Mouse (Mus musculus) liver, postnatal 0 days (tissue): ENCODE measurements at regions not wholly inside any gene's neighbourhood (a gene's known extent, or its start where the extent isn't known, plus 50 kb on each side); places are given as distances from the start of the nearest gene placed in this dataset.

Experiments
- ATAC-seq: fragments of 200-750 bp; cut with Nextera tagmentation; 2 replicates; pipeline ENCODE4 v1.8.0; 2017; ENCODE audit warnings: mild to moderate bottlenecking, moderate library complexity
- DNase-seq: peaks from one replicate; pipeline ENCODE4 v3.0.0-alpha.2; 2016
- H3K27ac ChIP-seq: fragments of 300-500 bp; sonication (generic); 2 replicates; pipeline ENCODE4 v1.5.1; 2014; ENCODE audit warnings: antibody characterized with exemption, moderate library complexity, mild to moderate bottlenecking, low read depth
- H3K27me3 ChIP-seq: fragments of 300-500 bp; sonication (generic); 2 replicates; pipeline ENCODE4 v1.6.1; 2014; ENCODE audit warnings: low read length, control low read depth, mixed read lengths; ENCODE audit not compliant: insufficient read depth
- H3K36me3 ChIP-seq: fragments of 300-500 bp; sonication (generic); replicated peaks from 2 replicates; pipeline ENCODE4 v1.6.1; 2014; ENCODE audit warnings: mild to moderate bottlenecking, control low read depth, low read length, moderate library complexity, mixed read lengths; ENCODE audit not compliant: insufficient read depth
- H3K4me1 ChIP-seq: fragments of 300-500 bp; sonication (generic); 2 replicates; pipeline ENCODE4 v1.6.1; 2014; ENCODE audit warnings: antibody characterized with exemption, mild to moderate bottlenecking, control low read depth; ENCODE audit not compliant: insufficient read depth
- H3K4me2 ChIP-seq: fragments of 300-500 bp; sonication (generic); 2 replicates; pipeline ENCODE4 v1.6.1; 2014; ENCODE audit warnings: low read depth, mild to moderate bottlenecking, low read length, moderate library complexity, mixed read lengths
- H3K4me3 ChIP-seq: fragments of 300-500 bp; sonication (generic); 2 replicates; pipeline ENCODE4 v1.5.1; 2014; ENCODE audit warnings: low read depth, low read length
- H3K9ac ChIP-seq: fragments of 300-500 bp; sonication (generic); replicated peaks from 2 replicates; pipeline ENCODE4 v1.6.1; 2014; ENCODE audit warnings: mild to moderate bottlenecking, moderate library complexity
- H3K9me3 ChIP-seq: fragments of 300-500 bp; sonication (generic); 2 replicates; pipeline ENCODE4 v1.6.1; 2016; ENCODE audit warnings: mild to moderate bottlenecking, control low read depth, low read length, mixed read lengths
- CTCF ChIP-seq: sonication (generic); IDR thresholded peaks from 2 replicates; pipeline ENCODE4 v1.5.1; 2016; ENCODE audit warnings: antibody characterized with exemption, low read depth
- EP300 ChIP-seq: IDR thresholded peaks from 2 replicates; pipeline ENCODE4 v1.6.1; 2016; ENCODE audit warnings: antibody characterized with exemption, low read depth, mild to moderate bottlenecking
- WGBS: fragments of 180-500 bp; shearing (Covaris S2); extraction: QIAGEN DNeasy Blood & Tissue Kit; methylation state at CpG from one replicate; pipeline ENCODE4 v1.1.7; 2014; ENCODE audit not compliant: insufficient replicate concordance; 5-methylcytosine and 5-hydroxymethylcytosine counted together

DNA sequence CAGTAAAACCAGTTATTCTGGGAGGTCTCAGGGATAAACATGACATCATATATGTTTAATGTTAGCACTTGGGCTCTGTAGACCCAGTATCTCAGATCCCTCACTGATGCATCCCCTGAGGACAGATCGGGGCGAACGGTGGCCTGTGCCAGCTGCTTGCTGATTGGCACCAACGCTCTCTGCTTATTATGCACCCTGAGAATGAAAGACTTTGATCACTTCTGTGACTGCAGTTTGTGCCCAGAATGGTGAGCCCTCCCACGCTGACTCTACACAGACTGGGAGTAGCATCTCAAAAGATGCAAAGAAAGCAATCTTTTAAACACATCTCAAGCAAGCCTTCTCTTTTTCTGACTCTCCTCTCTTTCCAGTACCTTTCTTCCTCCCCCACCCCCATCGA is 82.2 kb upstream of the Glrp1 start:
- H3K9me3 ChIP-seq: no peaks in the 10 kb centered on the region
- WGBS: 77% methylated on average over 6 of the region's 6 CpGs
- no peak overlapping the region for H3K27ac ChIP-seq
- peaks cover 2% of the 10 kb centered on the region; the same call in 1 of the 2 replicates for H3K4me1 ChIP-seq
- no peak for TF ChIP-seq CTCF
- no peak for TF ChIP-seq EP300
- no peak for DNase-seq
- no peak for ATAC-seq
- no peak overlapping the region for H3K4me2 ChIP-seq
- H3K36me3 ChIP-seq: no peaks in the 10 kb centered on the region
- H3K27me3 ChIP-seq: no peaks in the 10 kb centered on the region
- H3K9ac ChIP-seq: no peak overlapping the region
- no peak overlapping the region for H3K4me3 ChIP-seq

DNA sequence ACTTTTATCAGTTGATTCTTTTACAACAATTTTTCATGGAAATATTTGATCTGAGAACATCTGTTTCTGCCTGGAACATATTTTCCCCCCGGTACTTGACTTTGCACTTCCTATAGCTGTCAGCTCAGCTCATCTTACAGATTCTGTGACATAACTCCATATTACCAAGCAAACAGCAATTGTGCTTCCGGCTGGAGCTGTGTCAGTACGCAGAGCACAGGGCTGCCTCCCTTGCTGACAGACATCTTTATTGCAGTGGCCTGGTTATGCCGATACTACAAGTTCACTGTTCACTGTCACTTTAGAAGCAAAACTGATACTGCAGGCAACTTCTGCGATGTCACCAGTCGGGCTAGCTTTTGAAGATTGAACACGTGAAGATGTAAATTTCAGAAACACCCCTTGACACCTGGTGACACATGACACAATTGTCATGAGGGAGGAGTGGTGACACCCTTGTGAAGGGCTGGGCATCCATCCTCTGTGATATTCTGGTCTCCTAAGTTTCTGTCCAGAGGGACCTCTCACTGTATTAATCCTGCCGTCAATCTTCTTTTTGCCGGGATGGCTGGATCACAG is 81.0 kb upstream of the Glrp1 start:
- Histone ChIP-seq H3K9me3 (no peaks in the 10 kb centered on the region), H3K9ac (no peak overlapping the region), H3K27ac (no peak overlapping the region), H3K36me3 (no peaks in the 10 kb centered on the region), H3K4me3 (no peak overlapping the region), H3K27me3 (no peaks in the 10 kb centered on the region), H3K4me2 (no peak overlapping the region), H3K4me1 (peaks cover 6% of the 10 kb centered on the region; the same call in 1 of the 2 replicates)
- TF ChIP-seq EP300: no peak
- TF ChIP-seq CTCF: no peak
- no peak for ATAC-seq
- 64% methylated on average over 9 of the region's 9 CpGs for WGBS
- DNase-seq: no peak

DNA sequence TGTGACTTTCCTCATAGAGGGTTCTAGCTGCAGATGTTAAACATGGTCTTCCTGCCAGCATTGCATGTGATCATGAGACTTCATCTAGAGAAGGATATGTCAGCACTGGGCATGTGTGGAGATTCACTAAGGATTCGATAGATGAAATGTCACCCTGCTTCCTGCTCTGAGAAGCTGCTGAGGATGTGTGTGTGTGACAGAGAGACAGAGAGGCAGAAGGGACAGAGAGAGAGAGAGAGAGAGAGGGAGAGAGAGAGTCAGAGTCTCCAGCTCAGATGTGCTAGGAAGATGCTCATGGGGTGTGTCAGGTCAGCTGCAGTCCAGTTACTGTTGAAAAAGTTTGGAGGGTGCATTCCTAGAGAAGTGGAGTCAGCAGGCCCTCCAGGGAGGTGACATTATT is 78.9 kb upstream of the Glrp1 start:
- Histone ChIP-seq H3K36me3 (no peaks in the 10 kb centered on the region), H3K4me1 (peaks cover 6% of the 10 kb centered on the region; the same call in 1 of the 2 replicates), H3K27ac (no peak overlapping the region), H3K27me3 (0 out of 2 replicates have a peak, but pooled peaks cover 2% of the 10 kb centered on the region), H3K4me2 (no peak overlapping the region), H3K9me3 (no peaks in the 10 kb centered on the region), H3K4me3 (no peak overlapping the region), H3K9ac (no peak overlapping the region)
- no peak for DNase-seq
- ATAC-seq: no peak
- TF ChIP-seq EP300 (no peak), CTCF (no peak)
- 42% methylated on average over 1 of the region's 1 CpGs for WGBS

DNA sequence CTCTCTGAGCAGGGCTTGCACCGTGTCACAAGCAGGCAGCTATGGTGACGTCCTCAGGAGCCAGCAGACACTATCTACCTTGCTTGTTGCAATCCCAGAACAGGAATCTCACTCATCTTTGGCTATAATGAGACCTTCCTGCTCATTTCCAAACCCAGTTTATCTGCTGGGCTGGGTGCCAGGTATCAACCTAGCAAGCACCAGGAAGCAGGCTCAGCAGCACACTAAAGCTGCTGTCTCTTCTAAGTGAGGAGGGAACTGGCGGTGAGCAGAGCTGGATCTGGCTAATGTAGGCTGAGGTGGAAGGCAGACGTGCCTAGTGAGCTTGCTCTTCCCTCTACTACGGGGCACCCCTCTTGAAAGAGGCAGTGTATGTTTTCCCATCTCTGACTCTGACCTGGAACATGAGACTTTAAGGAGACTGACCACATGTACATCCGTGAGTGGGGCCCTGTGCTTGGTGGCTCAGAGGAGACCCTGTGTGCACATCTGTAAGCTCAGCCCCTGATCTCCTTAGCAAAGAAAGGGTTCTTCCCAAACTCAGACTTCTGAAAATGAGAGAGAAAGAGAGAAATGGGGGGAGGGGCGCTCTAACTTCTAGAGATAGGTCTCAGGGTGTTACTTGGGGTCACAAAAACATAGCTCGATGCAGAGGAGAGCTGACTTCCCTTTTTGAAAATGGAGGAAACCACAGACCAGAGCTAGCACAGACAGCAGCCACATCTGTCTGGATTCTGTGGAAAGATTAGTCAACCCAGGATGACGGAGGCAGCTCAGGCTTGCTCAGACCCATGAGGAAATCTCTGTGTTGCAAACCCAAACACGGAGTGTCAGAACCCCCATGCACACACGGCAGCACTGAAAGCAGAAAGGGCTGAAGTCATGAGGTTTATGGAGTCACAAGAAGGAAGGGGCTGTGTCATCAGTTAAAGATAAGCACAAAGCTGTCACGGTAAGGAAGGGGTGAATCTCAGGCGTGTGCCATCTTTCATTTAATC is 77.3 kb upstream of the Glrp1 start:
- peak overlapping the region; percentile 75 for H3K27ac ChIP-seq
- no peaks in the 10 kb centered on the region for H3K36me3 ChIP-seq
- H3K4me3 ChIP-seq: no peak overlapping the region
- H3K4me2 ChIP-seq: 0 out of 2 replicates have a peak overlapping the region, but pooled peaks have one; percentile 15
- DNase-seq (peak; percentile 65), ATAC-seq (peak; percentile 88)
- no peaks in the 10 kb centered on the region for H3K9me3 ChIP-seq
- no peak for TF ChIP-seq CTCF
- 0 out of 2 replicates have a peak, but pooled peaks have one; percentile 34 for TF ChIP-seq EP300
- no peak overlapping the region for H3K9ac ChIP-seq
- H3K4me1 ChIP-seq: peaks cover 6% of the 10 kb centered on the region; the same call in 1 of the 2 replicates
- 0 out of 2 replicates have a peak, but pooled peaks cover 2% of the 10 kb centered on the region for H3K27me3 ChIP-seq
- WGBS: 27% methylated on average over 13 of the region's 13 CpGs

DNA sequence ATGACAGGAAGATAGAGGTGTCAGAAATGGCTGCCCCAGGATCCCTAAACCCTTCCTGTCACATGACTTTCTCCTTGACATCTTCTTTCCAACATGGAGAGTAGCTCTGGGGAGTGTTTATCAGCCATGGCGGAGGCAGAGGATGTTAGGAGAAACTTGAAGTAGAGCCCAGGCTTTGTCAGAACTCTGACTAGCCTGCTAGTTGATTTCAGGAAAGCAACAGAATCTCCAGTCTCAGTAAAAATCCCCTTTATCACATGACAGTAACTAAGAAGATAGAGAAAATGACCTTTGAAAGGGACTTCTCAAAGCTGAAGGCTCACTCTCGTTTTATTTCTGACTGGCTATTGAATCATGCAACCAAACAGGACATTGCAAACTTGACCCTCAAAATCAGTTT is 76.3 kb upstream of the Glrp1 start:
- Histone ChIP-seq H3K27me3 (0 out of 2 replicates have a peak, but pooled peaks cover 2% of the 10 kb centered on the region), H3K36me3 (no peaks in the 10 kb centered on the region), H3K9ac (no peak overlapping the region), H3K4me3 (no peak overlapping the region), H3K27ac (no peak overlapping the region), H3K4me2 (no peak overlapping the region), H3K4me1 (peaks cover 6% of the 10 kb centered on the region; the same call in 1 of the 2 replicates), H3K9me3 (no peaks in the 10 kb centered on the region)
- ATAC-seq: no peak
- WGBS: 53% methylated on average over 2 of the region's 2 CpGs
- TF ChIP-seq CTCF: no peak
- TF ChIP-seq EP300: no peak
- DNase-seq: no peak

DNA sequence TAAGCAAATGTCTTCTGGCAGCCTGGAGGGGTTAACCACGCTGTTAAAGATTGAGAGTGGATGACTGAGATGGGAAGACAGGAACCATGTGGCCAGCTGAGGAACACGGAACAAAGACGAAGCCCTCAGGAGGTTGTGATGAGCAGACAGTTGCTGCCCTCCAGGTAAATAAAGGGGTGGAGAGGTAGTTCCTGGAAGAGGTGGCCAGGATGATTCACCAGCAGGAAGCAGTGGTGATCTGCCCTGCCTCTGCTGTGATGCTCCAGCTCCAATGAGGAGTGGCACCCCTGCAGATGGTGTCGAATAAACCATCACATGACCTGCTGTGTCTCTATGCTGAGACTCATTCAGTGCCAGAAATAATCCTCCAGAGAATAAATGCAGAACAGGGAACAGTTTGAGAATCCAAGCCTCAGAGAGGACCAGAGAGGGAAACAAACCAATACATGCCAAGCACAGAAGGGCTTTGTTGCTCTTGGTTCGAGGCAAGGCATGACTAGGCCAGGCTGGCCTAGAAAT is 74.7 kb upstream of the Glrp1 start:
- Histone ChIP-seq H3K27me3 (0 out of 2 replicates have a peak, but pooled peaks cover 2% of the 10 kb centered on the region), H3K4me1 (peaks cover 6% of the 10 kb centered on the region; the same call in 1 of the 2 replicates), H3K4me3 (no peak overlapping the region), H3K4me2 (no peak overlapping the region), H3K27ac (no peak overlapping the region), H3K36me3 (no peaks in the 10 kb centered on the region), H3K9ac (no peak overlapping the region), H3K9me3 (no peaks in the 10 kb centered on the region)
- WGBS: 54% methylated on average over 5 of the region's 5 CpGs
- TF ChIP-seq CTCF: no peak
- TF ChIP-seq EP300: no peak
- DNase-seq (no peak), ATAC-seq (no peak)
